ENCODE assay signal across 9 mouse cellular contexts in genomic region chr6:128837454-128838341, GRCm38 (mm10). TPM values are rescaled to one million over a fixed set of nuclear protein-coding genes. Genes with fewer than 3 reads are reported as not detected.
A peak's percentile ranks its signal among the peaks of the same experiment; 100 is the strongest.
DNase-seq lines count a peak whose midpoint lies in the region; ATAC-seq and TF ChIP-seq lines count a peak whose summit lies in the region.
"Had no signal": no experiment of that assay in that cellular context is flagged by ENCODE, and none has a peak within 500 bp of the region (broad histone marks: within the 10 kb centered on the region; RNA-seq: fewer than 3 reads in every experiment).

No protein-coding gene starts in this region.

- peaks cover 0 to 9% of the 10 kb centered on the region in 2 experiments; a peak in 2 of 4 replicates for H3K36me3 ChIP-seq in MEL (ENCODE audit: control insufficient read depth in 1 of 2, insufficient read depth in 2 of 2, low read length in 2 of 2)
- H3K36me3 ChIP-seq in embryonic facial prominence, embryonic 11.5 days (replicated peaks; ENCODE audit: control insufficient read depth, insufficient read depth, low read depth, low read length), result no peaks in the 10 kb centered on the region
- no peaks in the 10 kb centered on the region for H3K36me3 ChIP-seq in midbrain, embryonic 14.5 days (ENCODE audit: control insufficient read depth, insufficient read depth, low read length)

- H3K27ac ChIP-seq in layer of hippocampus, adult 2 months, result peak overlapping the region; percentile 96
- H3K27ac ChIP-seq in MEL (ENCODE audit: control insufficient read depth, low read depth, low read length), result peak overlapping the region; percentile 37; the same call in 1 of the 2 replicates
- H3K27ac ChIP-seq in embryonic facial prominence, embryonic 11.5 days (replicated peaks; ENCODE audit: low read depth, low read length), result peak overlapping the region; percentile 52; the same call in 1 of the 2 replicates
- H3K27ac ChIP-seq in midbrain, embryonic 14.5 days (replicated peaks; ENCODE audit: low read depth, low read length), result peak overlapping the region; percentile 75

- H3K9me3 ChIP-seq in MEL (replicated peaks; ENCODE audit: insufficient read depth, low read length), result no peaks in the 10 kb centered on the region
- H3K9me3 ChIP-seq in embryonic facial prominence, embryonic 11.5 days (replicated peaks; ENCODE audit: control insufficient read depth, low read length), result no peaks in the 10 kb centered on the region
- no peaks in the 10 kb centered on the region for H3K9me3 ChIP-seq in midbrain, embryonic 14.5 days (ENCODE audit: control insufficient read depth, low read length)

- WGBS in embryonic facial prominence, embryonic 11.5 days, result 2% methylated on average over 14 of the region's 14 CpGs
- 2% methylated on average over 14 of the region's 14 CpGs for WGBS in midbrain, embryonic 14.5 days

- H3K4me1 ChIP-seq in MEL (ENCODE audit: control insufficient read depth in 1 of 2, insufficient read depth in 2 of 2, low read length in 2 of 2), result peaks cover 0 to 11% of the 10 kb centered on the region in 2 experiments; a peak in 2 of 4 replicates
- no peaks in the 10 kb centered on the region for H3K4me1 ChIP-seq in embryonic facial prominence, embryonic 11.5 days (ENCODE audit: control insufficient read depth, insufficient read depth, low read length)
- peaks cover 7% of the 10 kb centered on the region; the same call in 1 of the 2 replicates for H3K4me1 ChIP-seq in midbrain, embryonic 14.5 days (ENCODE audit: control insufficient read depth, insufficient read depth, low read length)

- TF ChIP-seq EP300 in MEL (IDR thresholded peaks at IDR 0.05; ENCODE audit: low read depth in 1 of 2, low read length in 2 of 2), result no peak

- ATAC-seq in embryonic facial prominence, embryonic 11.5 days (replicated peaks; ENCODE audit: insufficient number of reproducible peaks, low FRiP score, low TSS enrichment, low read depth), result peak; percentile 27; the same call in 1 of the 2 replicates
- ATAC-seq in midbrain, embryonic 14.5 days (ENCODE audit: low FRiP score, low TSS enrichment), result peak; percentile 35

- no peak for TF ChIP-seq RAD21 in MEL (IDR thresholded peaks at IDR 0.05; ENCODE audit: low read depth, low read length)

- peak overlapping the region; percentile 34 for H3K4me2 ChIP-seq in embryonic facial prominence, embryonic 11.5 days (ENCODE audit: low read depth, low read length)
- peak overlapping the region; percentile 67 for H3K4me2 ChIP-seq in midbrain, embryonic 14.5 days (ENCODE audit: low read length)

- no peak for DNase-seq in layer of hippocampus, adult 2 months (ENCODE audit: low spot score in 2 of 2)
- DNase-seq in layer of hippocampus, postnatal 25 days (ENCODE audit: extremely low spot score in 1 of 2, low spot score in 1 of 2), result no peak
- peak; percentile 63 for DNase-seq in MEL (ENCODE audit: low read depth, low spot score)
- peak; percentile 71 for DNase-seq in embryonic facial prominence, embryonic 11.5 days (ENCODE audit: low spot score)
- peak; percentile 73 for DNase-seq in hindlimb bud, embryonic 11.5 days (ENCODE audit: extremely low spot score, low read depth, low spot score)
- peak; percentile 76 for DNase-seq in midbrain, embryonic 14.5 days
- DNase-seq in urinary bladder, postnatal 36 days (ENCODE audit: low spot score in 2 of 2), result no peak
- DNase-seq in spleen, postnatal 10 days (ENCODE audit: low spot score in 2 of 2), result no peak

- no peak for TF ChIP-seq CTCF in layer of hippocampus, adult 2 months (conservative IDR thresholded peaks at IDR 0.05)
- TF ChIP-seq CTCF in MEL (IDR thresholded peaks at IDR 0.05 in 2 of 3, conservative IDR thresholded peaks at IDR 0.05 in 1 of 3; ENCODE audit: control insufficient read depth in 1 of 3, insufficient read depth in 1 of 3, low read depth in 2 of 3, low read length in 3 of 3, poor library complexity in 1 of 3, severe bottlenecking in 1 of 3), result no peak

- no peaks in the 10 kb centered on the region; the same call in 1 of the 2 replicates for H3K79me2 ChIP-seq in MEL (ENCODE audit: control insufficient read depth, insufficient read depth, low read length, poor library complexity)

- peak overlapping the region; percentile 69 for H3K9ac ChIP-seq in MEL (ENCODE audit: control insufficient read depth, low read depth, low read length, poor library complexity, severe bottlenecking)
- peak overlapping the region; percentile 90 for H3K9ac ChIP-seq in embryonic facial prominence, embryonic 11.5 days (replicated peaks; ENCODE audit: low read length)
- peak overlapping the region; percentile 78 for H3K9ac ChIP-seq in midbrain, embryonic 14.5 days (replicated peaks; ENCODE audit: low read length)

- no peak for TF ChIP-seq POLR2A in MEL (IDR thresholded peaks at IDR 0.05; ENCODE audit: control insufficient read depth in 1 of 2, insufficient read depth in 1 of 2, low read depth in 1 of 2, low read length in 2 of 2, poor library complexity in 1 of 2)

- peak overlapping the region; percentile 76 for H3K4me3 ChIP-seq in layer of hippocampus, adult 2 months
- H3K4me3 ChIP-seq in MEL (ENCODE audit: control insufficient read depth in 1 of 2, insufficient read depth in 1 of 2, low read depth in 2 of 2, low read length in 2 of 2), result peak overlapping the region; percentile 72 to 86
- H3K4me3 ChIP-seq in embryonic facial prominence, embryonic 11.5 days (ENCODE audit: low read depth, low read length), result peak overlapping the region; percentile 66
- peak overlapping the region; percentile 80 for H3K4me3 ChIP-seq in midbrain, embryonic 14.5 days (replicated peaks; ENCODE audit: low read depth, low read length)

- peaks cover 0 to 2% of the 10 kb centered on the region in 2 experiments; a peak in 1 of 4 replicates for H3K27me3 ChIP-seq in MEL (ENCODE audit: control insufficient read depth in 1 of 2, insufficient read depth in 2 of 2, low read length in 2 of 2)
- no peaks in the 10 kb centered on the region for H3K27me3 ChIP-seq in embryonic facial prominence, embryonic 11.5 days (ENCODE audit: control insufficient read depth, insufficient read depth, low read length)
- no peaks in the 10 kb centered on the region for H3K27me3 ChIP-seq in midbrain, embryonic 14.5 days (ENCODE audit: control insufficient read depth, insufficient read depth, low read length)

TF ChIP-seq in MEL, 35 proteins besides CTCF, POLR2A, EP300 and RAD21 (continues in another document):
- TF ChIP-seq KAT2A (conservative IDR thresholded peaks at IDR 0.05; ENCODE audit: low read depth, low read length), result no peak
- 0 out of 2 replicates have a peak, but pooled peaks have one; percentile 51 for TF ChIP-seq CHD1 (IDR thresholded peaks at IDR 0.05; ENCODE audit: low read depth, low read length)
- TF ChIP-seq USF2 (IDR thresholded peaks at IDR 0.05; ENCODE audit: borderline replicate concordance in 1 of 2, insufficient read depth in 1 of 2, low read depth in 1 of 2, low read length in 2 of 2), result no peak
- no peak for TF ChIP-seq NELFE (IDR thresholded peaks at IDR 0.05; ENCODE audit: low read depth, low read length)
- no peak for TF ChIP-seq TCF12 (IDR thresholded peaks at IDR 0.05; ENCODE audit: low read depth, low read length)
- no peak for TF ChIP-seq ZKSCAN1 (IDR thresholded peaks at IDR 0.05; ENCODE audit: low read depth, low read length)
- TF ChIP-seq GABPA (IDR thresholded peaks at IDR 0.05; ENCODE audit: low read depth, low read length), result no peak
- no peak for TF ChIP-seq POLR2AphosphoS5 (IDR thresholded peaks at IDR 0.05; ENCODE audit: borderline replicate concordance, low read depth, low read length)
- TF ChIP-seq POLR2AphosphoS2 (IDR thresholded peaks at IDR 0.05; ENCODE audit: low read length), result no peak
- TF ChIP-seq CHD2 (IDR thresholded peaks at IDR 0.05; ENCODE audit: low read length), result no peak

RNA-seq across cellular contexts. Expression of gene Klrb1b, which starts 11.6 kb away (rescaled TPM):
- not detected for total RNA-seq in layer of hippocampus, adult 2 months (2021)
- total RNA-seq in layer of hippocampus, postnatal 25 days (2021), result not detected
- total RNA-seq in MEL (2012; rRNA removed), result not detected in 2 replicates
- not detected for polyA plus RNA-seq in MEL (2012; ENCODE audit: insufficient read depth in 1 of 2, insufficient read length in 2 of 2, low read depth in 1 of 2, low replicate concordance in 2 of 2, missing spikeins in 1 of 2)
- polyA plus RNA-seq in embryonic facial prominence, embryonic 11.5 days (2014; fragmentation: Nextera tagmentation; extraction: Ambion mirVana), result not detected in 2 replicates
- polyA plus RNA-seq in midbrain, embryonic 14.5 days (2014; fragmentation: Nextera tagmentation; extraction: Ambion mirVana), result 0.09 and 0.14 TPM in 2 replicates
- total RNA-seq: common myeloid progenitor, adult 5-6 weeks had no signal

RNA-seq across cellular contexts. Expression of gene Gm44511, which starts 11.6 kb away (rescaled TPM):
- not detected for total RNA-seq in layer of hippocampus, adult 2 months (2021)
- not detected for total RNA-seq in layer of hippocampus, postnatal 25 days (2021)
- total RNA-seq in MEL (2012; rRNA removed), result not detected in 2 replicates
- not detected for polyA plus RNA-seq in MEL (2012; ENCODE audit: insufficient read depth in 1 of 2, insufficient read length in 2 of 2, low read depth in 1 of 2, low replicate concordance in 2 of 2, missing spikeins in 1 of 2)
- polyA plus RNA-seq in embryonic facial prominence, embryonic 11.5 days (2014; fragmentation: Nextera tagmentation; extraction: Ambion mirVana), result not detected in 2 replicates
- not detected in 2 replicates for polyA plus RNA-seq in midbrain, embryonic 14.5 days (2014; fragmentation: Nextera tagmentation; extraction: Ambion mirVana)

RNA-seq across cellular contexts. Expression of gene Klrb1c, which starts 48.7 kb away (rescaled TPM):
- total RNA-seq in layer of hippocampus, adult 2 months (2021), result not detected
- total RNA-seq in layer of hippocampus, postnatal 25 days (2021), result not detected
- total RNA-seq in MEL (2012; rRNA removed), result not detected in 2 replicates
- polyA plus RNA-seq in MEL (2012; ENCODE audit: insufficient read depth in 1 of 2, insufficient read length in 2 of 2, low read depth in 1 of 2, low replicate concordance in 2 of 2, missing spikeins in 1 of 2), result not detected
- polyA plus RNA-seq in embryonic facial prominence, embryonic 11.5 days (2014; fragmentation: Nextera tagmentation; extraction: Ambion mirVana), result 0.17 TPM in 1 of 2 replicates, not detected in the other
- not detected in 2 replicates for polyA plus RNA-seq in midbrain, embryonic 14.5 days (2014; fragmentation: Nextera tagmentation; extraction: Ambion mirVana)

RNA-seq across cellular contexts. Expression of gene Clec2i, which starts 49.7 kb away (rescaled TPM):
- not detected for total RNA-seq in layer of hippocampus, adult 2 months (2021)
- total RNA-seq in layer of hippocampus, postnatal 25 days (2021), result not detected
- not detected in 2 replicates for total RNA-seq in MEL (2012; rRNA removed)
- not detected for polyA plus RNA-seq in MEL (2012; ENCODE audit: insufficient read depth in 1 of 2, insufficient read length in 2 of 2, low read depth in 1 of 2, low replicate concordance in 2 of 2, missing spikeins in 1 of 2)
- not detected in 2 replicates for polyA plus RNA-seq in embryonic facial prominence, embryonic 11.5 days (2014; fragmentation: Nextera tagmentation; extraction: Ambion mirVana)
- not detected in 2 replicates for polyA plus RNA-seq in midbrain, embryonic 14.5 days (2014; fragmentation: Nextera tagmentation; extraction: Ambion mirVana)

RNA-seq across cellular contexts. Expression of gene BC035044, which starts 53.2 kb away (rescaled TPM):
- 1 to 10 TPM; 2.0 to 2.8 TPM for total RNA-seq in layer of hippocampus, adult 2 months (2021)
- 1 to 10 TPM; 1.5 to 2.3 TPM for total RNA-seq in layer of hippocampus, postnatal 25 days (2021)
- not detected in 2 replicates for total RNA-seq in MEL (2012; rRNA removed)
- not detected for polyA plus RNA-seq in MEL (2012; ENCODE audit: insufficient read depth in 1 of 2, insufficient read length in 2 of 2, low read depth in 1 of 2, low replicate concordance in 2 of 2, missing spikeins in 1 of 2)
- polyA plus RNA-seq in embryonic facial prominence, embryonic 11.5 days (2014; fragmentation: Nextera tagmentation; extraction: Ambion mirVana), result 1.0 and 1.2 TPM in 2 replicates
- 0.19 and 0.36 TPM in 2 replicates for polyA plus RNA-seq in midbrain, embryonic 14.5 days (2014; fragmentation: Nextera tagmentation; extraction: Ambion mirVana)

Comparison
In these comparisons a context has a peak if more than half of its experiments do, and no peak if none do; other contexts are left out.
1. DNase-seq: peak in MEL (single experiment), embryonic facial prominence, embryonic 11.5 days (single experiment), hindlimb bud, embryonic 11.5 days (single experiment) and midbrain, embryonic 14.5 days (single experiment); none in layer of hippocampus, adult 2 months (0 of 2), layer of hippocampus, postnatal 25 days (0 of 2), urinary bladder, postnatal 36 days (0 of 2) and spleen, postnatal 10 days (0 of 2).
2. H3K27ac ChIP-seq: peak in every context shown above with its lines; median percentile 96 in layer of hippocampus, adult 2 months; 75 in midbrain, embryonic 14.5 days; 52 in embryonic facial prominence, embryonic 11.5 days; 37 in MEL.
3. Peak in every context shown above with its lines, with median percentiles within 50 percentile points of each other: H3K4me3 ChIP-seq and H3K9ac ChIP-seq.